Mouse (Mus musculus) embryo, embryonic 11.5 days (tissue): ENCODE results near the gene Tmc6.
"Not testable (repeated sequence)": the region's sequence is repeated elsewhere in the genome, so short reads cannot be mapped to it uniquely, and the experiment has no call there.

Source experiments
- DNase-seq: peaks from one replicate; pipeline ENCODE4 v3.0.0-alpha.2; 2012; ENCODE audit warnings: low read depth, low spot score

Gene Tmc6

DNA sequence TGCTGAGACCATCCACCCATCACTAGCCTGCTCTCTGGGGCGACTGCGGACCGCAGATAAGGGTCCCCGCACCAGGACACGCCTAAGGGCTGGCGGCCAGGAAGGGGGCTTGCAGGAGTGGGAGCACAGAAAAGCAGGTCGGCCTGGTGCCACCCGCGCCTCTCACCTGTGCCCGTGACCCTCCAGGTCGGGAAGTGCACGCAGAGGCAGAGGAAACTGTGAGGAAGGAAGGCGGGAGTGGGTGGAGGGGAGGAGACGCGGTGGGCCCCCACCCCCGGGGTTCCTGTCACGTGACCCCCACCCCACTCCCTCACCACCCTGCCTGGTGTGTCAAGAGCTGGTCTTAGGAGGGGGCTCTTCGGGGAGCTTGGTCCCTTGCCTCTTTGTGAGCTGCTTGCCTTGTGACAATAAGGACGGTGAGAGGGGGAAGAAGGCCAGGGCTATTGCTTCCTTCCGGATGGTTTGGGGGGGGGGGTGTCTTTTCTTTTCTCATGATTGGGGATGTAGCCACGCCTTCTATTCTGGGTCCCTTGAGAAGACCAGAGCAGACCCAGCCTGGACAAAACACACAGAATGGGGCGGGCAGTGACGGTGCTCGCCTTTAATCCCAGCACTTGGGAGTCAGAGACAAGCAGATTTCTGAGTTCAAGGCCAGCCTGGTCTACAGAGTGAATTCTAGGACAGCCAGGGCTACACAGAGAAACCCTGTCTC is at the start of gene Tmc6, which contains the start of gene Tmc8:
Gene Tmc6, minus strand, starts transcription at position 206 of the 712 bp plus-strand sequence.
Gene Tmc8, plus strand, starts transcription at position 84 of the 712 bp plus-strand sequence.
- DNase-seq, result no peak

DNA sequence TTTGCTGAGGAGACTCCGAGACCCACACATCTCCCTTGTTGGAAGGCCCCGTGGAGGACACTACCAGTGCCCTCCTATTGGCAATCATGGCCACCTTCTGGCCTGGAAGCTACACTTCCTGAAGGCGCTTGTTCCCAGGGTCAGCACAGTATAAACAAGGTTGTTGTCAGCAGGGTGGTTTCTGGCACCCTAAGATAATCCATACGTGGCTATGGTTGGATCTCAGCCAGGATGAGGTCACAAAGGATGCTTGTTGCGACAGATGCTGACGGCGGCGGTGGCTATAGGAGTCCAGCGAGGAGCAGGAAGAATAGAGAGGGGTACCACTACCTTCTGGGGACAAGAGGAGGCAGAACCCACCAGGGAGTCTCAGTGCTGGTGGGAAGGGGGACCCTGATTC is 48.4 kb upstream of the Tmc6 start:
- DNase-seq, result no peak

DNA sequence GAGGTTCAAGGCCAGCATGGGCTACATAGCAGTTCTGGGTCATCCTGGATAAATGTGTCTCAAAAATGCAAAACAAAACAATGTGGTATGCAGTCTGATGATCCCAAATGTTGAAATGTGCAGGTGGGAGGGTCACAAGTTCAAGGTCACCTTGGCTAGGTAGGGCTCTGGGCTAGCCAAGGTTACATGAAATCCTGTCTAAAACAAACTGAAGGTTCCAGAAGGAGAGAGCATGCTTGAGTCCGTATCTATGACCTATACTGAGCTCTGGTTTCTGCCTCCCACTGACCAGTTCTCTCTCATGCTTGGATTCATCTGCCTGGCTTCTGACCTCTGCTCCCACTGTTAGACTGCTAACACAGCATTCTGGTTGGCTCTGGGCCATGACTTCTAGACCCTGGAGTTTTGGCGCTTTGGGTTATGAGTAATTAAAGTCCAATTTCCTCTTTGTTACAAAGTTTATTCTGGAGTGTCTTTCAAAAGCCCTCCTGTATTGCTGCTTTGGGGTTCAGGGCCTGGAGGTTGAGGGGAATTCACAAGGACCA is 47.7 kb upstream of the Tmc6 start:
- DNase-seq, result no peak

DNA sequence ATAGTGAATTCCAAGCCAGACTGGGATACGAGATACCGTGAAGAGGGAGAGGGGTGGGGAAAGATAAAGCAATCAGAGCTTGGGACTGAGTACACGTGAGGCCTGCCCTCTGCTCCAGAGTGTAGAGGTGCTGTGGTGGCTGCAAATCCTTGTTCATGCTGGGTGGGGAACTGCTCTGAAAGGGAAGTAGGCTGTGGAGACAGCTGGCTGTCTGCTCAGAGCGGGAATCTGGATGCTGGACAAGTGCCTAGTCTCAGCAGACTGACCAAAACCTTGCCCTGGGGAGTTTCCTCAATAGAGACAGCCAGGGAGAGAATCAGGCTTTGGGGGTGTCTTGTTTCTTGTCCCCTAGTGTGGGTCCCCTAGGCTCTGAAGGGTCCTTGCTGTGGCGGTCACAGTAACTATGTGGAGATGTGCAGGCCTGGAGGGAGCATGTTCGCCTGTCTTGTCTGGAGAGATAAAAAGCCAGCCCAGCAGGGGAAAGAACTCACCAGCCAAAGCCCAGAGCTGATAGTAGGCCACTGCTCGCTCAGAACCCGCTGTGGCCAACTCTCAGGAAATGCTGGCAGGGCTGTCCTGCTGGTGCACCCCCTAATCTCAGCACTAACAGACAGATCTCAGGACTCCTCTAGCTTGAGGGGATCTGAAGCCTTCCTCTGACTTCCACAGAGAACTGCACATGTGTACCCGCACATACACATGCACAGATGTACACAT is 47.0 kb upstream of the Tmc6 start:
- DNase-seq, result no peak

DNA sequence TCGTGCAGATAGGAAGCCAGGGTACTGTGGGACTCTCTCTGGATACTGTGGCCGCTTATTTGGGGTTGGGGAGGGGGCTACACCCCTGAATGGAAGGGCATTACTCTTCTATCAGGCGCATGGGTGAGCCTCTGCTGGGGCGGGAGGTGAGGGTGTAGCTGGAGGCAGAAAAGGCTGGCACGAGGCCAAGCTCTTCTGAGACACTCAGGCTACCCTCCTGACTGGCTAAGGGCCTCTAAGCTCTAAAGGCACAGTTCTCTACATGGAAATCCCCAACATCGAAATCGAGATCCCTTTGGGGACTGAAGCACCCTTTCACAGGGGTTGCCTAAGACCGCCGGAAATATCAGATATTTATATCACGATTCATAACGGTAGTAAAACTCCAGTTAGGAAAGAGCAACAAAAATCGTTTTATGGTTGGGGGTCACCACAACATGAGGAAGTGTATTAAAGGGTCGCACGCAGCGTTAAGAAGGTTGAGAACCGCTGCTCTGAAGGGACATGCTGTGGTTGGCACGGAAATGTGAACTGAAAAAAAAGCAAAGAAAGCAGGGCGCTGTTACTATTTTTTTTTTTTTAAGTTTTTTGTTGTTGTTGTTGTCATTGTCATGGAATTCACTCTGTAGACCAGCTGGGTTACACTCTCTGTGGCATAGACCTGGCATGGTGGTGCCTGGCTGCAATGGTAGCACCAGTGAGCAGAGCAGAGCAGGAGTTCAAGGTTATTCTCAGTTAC is 46.3 kb upstream of the Tmc6 start:
- DNase-seq, result no peak

DNA sequence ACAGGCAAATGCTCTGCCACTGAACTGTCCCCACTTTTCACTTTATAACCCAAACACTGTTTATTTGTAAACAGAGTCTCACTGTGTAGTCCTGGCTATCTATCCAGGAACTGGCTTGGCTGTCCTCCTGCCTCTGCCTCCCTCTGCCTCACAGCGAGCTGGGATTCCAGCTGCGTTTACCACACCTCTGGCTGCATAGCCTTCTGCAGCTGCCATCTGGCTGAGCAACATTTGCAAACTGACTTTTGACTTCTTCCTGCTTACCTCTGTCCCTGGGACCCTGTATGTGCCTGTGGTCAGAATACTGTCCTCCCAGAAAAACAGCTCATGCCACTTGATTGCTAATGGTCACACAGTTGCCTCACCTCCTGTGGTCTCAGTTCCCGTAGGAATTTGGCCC is 45.4 kb upstream of the Tmc6 start:
- DNase-seq, result no peak

DNA sequence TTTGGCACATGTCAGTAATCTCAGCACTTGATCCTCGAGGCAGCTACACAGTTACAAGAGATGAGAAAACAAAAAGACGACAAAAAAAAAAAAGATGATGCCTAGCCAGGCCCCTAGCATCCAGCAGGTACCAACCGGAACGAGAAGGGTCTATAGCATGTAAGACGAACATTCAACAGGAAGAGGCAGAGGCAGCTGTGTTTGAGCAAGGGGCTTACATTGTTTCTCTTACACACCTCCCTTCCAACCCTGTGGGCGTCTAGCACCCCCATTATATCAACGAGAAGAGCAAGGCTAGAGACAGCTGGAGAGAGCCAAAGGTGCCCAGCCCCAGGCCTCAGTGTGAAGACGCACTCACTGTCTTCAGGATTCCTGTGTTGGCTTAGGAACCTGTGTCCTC is 44.9 kb upstream of the Tmc6 start:
- no peak for DNase-seq

DNA sequence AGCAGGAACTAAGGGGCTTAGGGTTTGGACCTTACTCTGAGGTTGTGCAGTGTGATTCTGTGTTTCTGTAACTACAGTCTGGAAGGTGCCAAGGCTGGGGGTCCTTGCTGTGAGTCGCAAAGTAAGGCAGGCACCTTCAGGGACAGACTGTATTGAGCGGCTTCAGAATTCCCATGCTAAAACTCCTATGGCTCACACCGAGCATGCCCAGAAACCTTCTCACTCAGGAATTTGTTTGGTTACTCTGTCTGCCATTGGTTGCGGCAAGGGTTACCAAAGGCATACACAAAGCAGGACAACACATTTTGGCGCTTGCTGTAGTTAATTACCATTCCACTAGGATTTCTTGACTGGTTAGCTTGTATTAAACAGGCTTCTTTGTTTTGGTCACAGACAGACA is 44.2 kb upstream of the Tmc6 start:
- DNase-seq, result no peak

DNA sequence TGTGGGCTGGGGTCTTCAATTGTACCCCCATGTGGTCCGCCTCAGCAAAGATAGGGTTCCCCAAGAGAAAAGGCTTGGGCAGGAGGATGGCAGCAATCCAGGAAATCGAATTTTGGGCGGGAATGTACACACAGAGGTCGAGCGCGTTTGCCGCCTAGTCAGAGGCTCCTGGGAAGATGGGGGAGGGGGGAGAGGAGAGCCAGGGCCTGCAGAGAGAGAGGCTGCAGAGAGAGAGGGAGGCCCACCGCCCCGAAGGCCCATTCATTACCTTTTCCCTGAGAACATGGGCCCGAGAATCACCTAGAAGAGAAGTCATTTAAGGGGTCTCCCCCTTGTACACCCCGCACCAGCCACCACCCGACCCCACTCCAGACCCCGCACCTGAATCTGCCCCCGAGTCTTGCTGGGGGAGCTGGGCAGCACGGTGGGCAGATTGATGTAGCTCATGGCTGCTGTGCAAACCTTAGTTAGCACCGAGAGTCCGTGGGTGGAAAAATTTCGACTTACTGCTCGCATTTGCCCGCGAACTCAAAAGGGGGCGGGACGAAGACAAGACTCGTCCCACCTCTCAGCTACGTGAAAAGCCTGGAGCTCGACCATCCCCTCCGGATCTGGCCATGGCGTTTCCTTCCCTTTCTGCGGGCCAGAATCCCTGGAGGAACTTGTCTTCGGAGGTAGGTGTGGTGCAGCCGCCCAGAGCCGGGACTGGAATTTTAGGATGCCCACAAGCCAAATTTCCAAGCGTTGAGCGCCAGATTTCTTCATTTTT is 43.5 kb upstream of the Tmc6 start, which contains the start of the genes Afmid and Tk1:
Gene Afmid, plus strand, starts transcription at position 592 of the 769 bp plus-strand sequence.
Gene Tk1, minus strand, starts transcription at position 760 of the 769 bp plus-strand sequence.
- DNase-seq, result peak; percentile 83

DNA sequence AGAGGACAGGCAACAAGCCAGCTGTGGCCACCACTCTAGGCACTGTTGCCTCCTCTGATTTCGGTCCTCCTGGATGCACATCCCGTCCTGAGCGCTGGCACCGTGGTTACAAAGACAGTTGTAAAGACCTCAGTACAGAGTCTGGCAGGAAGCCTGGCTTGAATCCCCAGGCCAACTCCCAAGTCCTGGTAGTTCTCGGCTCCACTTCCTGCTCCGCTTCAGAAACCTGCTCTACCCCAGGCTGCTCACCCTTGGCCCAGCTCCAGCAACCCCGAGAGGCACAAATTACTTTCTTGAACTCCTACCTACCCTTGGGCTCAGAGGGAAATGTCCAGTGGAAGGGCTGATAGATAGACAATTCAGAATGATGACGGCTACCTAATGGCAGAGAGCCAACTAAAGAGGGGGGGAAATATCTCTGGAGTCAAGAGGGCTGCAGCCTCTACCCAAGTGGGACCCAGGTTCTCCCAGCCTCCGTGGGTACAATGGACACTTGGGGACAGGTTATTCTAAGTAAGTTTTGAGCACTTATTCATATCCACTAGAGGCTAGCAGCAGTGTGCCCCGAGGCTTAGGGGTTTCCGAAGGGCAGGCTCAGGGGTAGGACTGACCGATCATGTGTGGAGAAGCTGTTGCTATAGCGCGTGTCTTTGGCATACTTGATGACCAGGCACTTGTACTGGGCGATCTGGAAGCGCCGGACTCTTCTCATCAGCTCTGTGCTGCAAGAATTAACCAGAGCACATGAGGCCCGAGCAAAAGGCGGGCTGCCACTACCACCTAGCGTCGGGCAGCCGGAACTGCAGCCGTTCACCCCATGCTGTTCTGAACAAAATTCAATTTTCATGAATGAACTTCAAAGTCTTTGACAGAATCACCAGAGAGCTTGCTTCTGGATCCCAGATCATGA is 42.3 kb upstream of the Tmc6 start:
- peak; percentile 74 for DNase-seq

DNA sequence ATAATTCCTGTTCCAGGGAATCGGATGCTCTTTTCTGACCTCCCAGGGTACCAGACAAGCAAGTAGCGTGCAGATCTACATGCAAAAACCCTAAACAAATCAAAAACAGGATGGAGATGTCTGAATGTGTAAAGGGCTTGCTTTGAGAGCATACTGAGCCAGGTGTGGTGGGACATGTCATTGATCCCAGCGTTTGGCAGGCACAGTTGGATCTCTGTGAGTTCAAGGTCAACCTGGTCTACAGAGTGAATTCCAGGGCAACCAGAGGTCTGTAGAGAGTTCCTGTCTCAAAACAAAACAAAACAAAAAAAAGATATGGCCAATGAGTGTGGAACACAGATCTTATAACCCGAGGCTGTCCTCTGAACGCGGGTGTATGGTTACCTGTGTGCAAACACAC is 41.4 kb upstream of the Tmc6 start:
- DNase-seq, result no peak

DNA sequence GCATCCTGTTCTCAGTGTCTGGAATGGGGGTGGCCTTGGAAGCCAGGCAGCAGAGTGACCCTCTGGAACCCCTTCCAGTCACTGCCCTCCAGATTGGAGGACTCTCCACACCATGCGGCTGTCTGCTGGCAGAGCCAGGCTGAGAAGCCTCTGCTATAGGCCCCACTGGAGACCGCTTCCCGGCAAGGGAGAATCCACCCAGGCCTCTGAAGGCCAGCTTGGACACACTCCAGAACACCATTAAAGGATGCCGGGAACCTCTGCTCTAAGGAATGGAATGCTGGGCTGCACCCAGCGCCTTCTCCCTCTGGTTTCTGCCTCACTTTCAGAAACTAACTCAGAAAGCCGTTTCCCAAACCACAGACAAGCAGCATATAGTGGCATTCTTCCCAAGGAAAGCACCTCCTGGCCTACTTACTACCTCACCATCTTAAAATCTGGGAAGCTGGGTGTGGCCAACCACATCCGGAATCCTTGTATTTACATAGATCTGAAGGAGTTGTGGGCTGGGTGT is 40.8 kb upstream of the Tmc6 start:
- no peak for DNase-seq

DNA sequence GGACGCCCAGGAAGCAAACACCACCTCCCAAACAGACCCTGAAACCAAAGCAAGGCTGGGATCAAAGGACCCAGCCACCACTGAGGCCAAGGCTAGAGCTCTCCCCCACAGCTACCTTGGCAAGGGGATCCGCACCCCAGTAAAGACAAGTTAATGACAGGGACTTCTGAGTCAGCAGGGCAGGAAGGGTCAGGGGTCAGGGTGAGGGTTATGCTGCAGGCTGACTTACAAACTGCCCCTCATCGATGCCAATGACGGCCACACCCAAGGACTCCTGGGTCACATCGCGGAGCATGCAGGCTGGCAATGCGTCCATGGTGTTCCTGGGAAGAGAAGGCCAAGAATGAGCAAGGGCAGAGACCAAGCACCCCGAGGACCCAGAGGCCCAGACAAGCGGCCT is 39.9 kb upstream of the Tmc6 start:
- no peak for DNase-seq

DNA sequence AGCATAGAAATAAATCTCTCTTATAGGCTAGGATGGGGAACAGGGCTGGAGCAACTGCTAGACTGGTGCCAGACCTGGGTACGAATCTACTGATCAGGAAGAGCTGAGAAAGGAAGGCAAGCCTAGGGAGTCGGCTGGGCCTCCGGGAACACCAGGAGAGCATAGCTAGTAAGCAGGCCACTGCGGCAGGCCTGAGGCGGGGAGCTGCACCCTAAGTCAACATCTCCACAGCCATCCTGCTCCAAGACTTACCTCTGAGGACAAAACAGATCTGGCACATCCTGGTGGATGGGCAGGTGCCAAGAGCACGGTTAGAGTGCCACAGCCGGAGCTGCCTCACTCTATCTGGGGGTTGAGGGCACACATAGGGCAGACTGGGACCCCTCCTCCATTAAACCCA is 38.2 kb upstream of the Tmc6 start:
- DNase-seq, result no peak

DNA sequence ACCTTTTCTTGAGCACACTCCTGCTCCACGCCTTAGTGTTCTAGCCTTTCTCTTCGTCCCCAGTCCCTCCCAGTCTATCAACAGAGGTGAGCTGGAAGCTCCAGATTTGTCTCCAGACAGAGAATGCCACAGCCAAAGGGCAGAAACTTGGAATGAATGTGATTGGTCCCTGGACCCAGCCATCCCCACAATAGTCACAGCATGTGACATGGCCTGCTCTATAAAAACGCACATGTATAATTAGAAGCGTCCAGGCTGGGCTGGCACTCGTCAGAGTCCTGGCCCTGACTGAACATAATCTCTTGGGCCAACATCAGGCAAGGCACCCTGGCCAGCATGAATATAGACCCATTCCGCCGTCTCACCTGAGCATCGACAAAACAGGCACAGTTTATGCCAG is 37.1 kb upstream of the Tmc6 start:
- no peak for DNase-seq

DNA sequence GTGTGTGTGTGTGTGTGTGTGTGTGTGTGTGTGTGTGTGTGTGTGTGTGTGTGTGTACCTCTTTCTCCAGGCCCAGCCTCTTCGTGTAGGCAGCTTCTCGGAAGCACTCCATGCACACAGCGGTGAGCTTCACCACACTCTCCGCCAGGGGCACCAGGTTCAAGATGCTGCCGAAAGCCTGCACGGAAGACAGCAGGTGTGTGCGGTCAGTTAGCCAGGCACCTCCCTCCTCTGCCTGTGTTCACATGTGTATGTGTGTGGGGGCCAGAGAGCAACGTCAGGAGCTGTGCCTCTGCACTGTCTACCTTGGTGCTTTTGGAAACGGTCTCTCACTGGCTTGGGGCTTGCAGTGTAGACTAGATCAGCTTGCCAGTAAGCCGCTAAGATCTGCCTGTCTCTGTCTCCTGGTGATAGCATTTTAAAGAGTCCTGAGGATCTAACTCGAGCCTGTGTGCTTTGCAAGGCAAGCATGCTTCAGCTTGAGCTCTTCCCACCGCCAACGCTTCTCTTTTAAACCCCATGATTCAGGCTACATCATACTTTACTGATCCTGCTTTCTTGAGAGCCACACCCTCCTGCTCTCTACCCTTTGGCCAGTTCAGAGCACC is 34.5 kb upstream of the Tmc6 start:
- DNase-seq, result no peak

DNA sequence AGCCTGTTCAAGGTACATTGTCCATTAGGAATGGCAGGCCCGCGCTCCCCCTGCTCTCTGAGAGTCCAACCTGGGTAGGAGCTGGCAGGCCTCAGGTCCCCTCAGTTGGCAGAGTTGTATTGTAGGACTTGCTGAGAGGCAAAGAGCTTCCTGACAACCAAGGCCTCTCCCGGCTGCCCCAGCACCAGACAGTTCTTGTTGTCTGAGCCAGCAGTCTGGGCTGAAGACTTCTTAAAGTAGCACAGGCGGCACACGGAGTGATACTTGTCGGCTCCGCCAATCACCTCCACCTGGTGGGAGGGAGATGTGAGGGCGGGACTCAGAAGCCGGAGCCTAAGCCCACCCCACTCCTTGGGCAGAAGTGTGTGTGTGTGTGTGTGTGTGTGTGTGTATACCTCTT is 33.9 kb upstream of the Tmc6 start:
- DNase-seq, result not testable (repeated sequence)

DNA sequence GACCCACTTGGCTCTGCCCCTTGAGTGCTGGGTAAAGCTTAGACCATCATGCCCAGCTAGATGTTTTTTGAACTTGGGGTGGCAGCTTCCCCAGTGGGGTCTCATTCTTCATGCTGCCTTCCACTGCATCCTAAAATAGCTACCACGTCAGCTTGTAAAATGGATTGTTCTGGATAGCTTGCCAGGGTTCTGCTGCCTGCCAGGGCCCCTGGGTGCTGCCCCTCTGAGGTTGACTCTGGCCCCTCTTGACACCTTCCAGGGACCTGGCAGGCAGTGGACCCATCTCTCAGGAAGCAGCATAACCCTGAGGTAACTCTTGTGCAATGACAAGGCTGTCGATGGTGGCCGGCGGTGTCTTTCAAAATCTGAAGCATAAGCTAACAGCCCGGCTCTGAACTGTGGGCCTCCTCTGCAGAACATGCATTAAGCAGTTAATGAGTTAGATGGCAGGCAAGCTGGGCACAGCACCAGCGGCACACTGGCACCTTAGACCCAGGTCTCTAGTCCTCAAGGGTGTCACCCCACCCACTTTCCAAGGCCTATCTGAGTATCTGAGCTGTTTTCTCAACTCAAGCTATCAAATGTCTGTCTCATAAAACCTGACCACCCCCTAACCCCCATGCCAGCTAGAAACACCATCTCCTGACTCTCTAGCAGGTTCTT is 32.8 kb upstream of the Tmc6 start:
- DNase-seq, result no peak

DNA sequence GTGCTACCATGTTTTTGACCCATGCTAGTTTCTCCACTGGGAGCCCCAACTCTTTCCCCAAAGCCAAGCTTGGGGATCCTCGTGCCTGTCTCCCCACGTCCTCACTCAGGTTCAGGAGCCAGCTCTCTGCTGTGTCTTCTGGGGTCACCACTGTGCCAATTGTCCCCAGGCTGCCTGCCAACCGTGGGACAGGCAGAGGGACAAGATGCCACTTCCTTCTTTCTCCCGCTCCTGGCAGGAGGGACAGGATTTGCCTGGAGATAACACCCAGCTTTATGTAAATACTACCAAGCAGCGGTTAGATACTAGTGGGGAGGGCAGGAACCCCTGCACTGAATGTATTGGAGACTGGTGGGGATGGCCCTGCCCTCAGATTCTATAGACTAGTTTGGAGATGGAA is 31.9 kb upstream of the Tmc6 start:
- no peak for DNase-seq
